Mouse (Mus musculus): ENCODE measurements at regions not wholly inside any gene's neighbourhood (a gene's known extent, or its start where the extent isn't known, plus 50 kb on each side); places are given as distances from the start of the nearest gene placed in this dataset.
A peak's percentile ranks its signal among the peaks of the same experiment; 100 is the strongest.

- DNase-seq (ENCODE audit: low spot score): no peak
These were observed 232.5 kb downstream of the Zfp36l1 start for GRCm38 (mm10) chr12:79880346-79880745.

DNA sequence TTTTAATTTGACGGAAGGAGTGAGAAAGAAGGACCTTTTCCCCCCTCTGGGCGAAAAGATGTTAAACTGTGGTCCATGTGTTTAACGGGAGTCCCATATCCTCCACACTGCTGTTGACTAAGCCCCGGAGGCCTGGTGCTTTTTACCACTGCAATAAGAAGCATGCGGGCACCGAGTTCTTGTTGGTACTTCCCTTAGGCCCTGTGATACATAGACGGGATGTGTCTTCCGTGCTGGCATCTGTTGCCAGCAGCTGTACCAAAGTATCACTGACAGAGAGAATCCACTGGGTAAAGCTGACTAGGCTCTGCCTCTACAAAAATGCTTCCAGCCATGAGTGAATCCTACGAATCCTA lies 232.9 kb downstream of the Zfp36l1 start:
- no peak for DNase-seq (ENCODE audit: low spot score)

DNA sequence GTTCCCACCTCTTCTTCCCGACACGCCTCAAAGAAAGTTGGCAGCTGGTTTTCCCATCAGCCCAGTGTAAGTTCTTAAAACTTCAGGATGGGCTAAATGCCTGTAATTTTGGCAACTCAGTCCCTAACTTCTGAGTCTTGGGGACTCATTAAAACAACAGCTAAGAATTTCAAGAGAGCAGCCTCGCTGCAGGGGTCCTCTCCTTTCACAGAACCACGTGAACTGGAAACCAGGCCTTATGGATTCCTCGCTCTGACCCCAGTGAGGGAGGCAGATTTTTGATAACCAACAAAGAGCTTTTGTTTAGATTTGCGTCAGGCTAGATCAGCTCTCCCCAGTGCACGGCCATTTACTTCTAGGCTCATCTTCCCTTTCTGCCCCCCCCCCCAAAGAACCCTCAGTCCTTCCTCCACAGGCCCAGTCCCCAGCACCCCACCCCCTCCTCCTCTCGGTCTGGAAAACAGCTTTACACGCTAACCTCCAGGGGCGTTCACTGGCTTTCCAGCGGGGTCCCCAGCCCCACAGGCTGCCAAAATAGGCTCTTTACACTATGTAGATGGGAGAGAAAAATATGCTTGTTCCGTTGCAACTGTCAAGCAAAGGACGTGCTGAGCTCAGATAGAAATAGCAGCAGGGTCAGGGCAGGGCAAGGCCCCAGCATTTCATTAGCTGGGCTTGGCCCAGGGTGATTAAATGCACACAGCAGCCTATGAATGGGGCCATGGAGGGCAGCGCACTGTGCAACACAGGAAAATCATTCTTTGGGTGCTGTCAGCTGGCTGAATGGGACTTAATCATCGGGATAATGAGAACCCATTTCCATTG lies 233.5 kb downstream of the Zfp36l1 start:
- peak; percentile 53 for DNase-seq (ENCODE audit: low spot score)

GRCm38 (mm10) chr12:79878766-79879092 lies 234.1 kb downstream of the Zfp36l1 start:
- no peak for DNase-seq (ENCODE audit: low spot score)

- no peak for DNase-seq (ENCODE audit: low spot score)
These were observed 234.7 kb downstream of the Zfp36l1 start for GRCm38 (mm10) chr12:79878163-79878562.

GRCm38 (mm10) chr12:79874333-79874732 lies 238.5 kb downstream of the Zfp36l1 start:
- DNase-seq (ENCODE audit: low spot score): no peak

DNA sequence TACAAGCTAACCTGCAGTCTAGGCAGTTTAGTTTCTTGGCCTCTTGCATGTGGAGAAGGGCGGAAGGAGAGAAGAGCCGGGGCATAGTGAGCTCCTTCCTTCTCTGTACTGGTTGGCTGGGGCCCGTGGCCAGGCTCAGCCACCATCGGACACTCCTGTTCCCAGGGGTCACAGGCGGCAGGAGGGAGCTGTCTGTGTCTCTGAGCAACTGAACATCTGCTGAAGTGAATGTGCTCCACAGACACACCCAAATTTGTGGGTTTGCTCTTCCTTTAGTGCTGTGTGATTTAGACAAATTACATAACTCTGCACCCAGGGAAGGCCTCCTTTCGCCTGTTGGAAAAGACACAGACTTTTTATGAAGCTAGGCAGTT lies 247.6 kb downstream of the Zfp36l1 start:
- DNase-seq (ENCODE audit: low spot score): no peak

GRCm38 (mm10) chr12:79864346-79865178 lies 248.3 kb downstream of the Zfp36l1 start:
- no peak for DNase-seq (ENCODE audit: low spot score)

Measured in testis, postnatal 14 days (tissue).